Mouse (Mus musculus) stomach, adult 2 months (tissue): Measurements from ENCODE around the gene Pou6f2. TPM values are rescaled to one million over a fixed set of nuclear protein-coding genes. Genes with fewer than 3 reads are reported as not detected.

Experiments
- polyA plus RNA-seq: library from polyadenylated mRNA; depleted of rRNA; stranded (reverse); fragments of >200 nt; gene quantifications from 2 replicates; pipeline ENCODE4 v1.2.3, GENCODE M21; 2012; rRNA removed

The Pou6f2 gene
- polyA plus RNA-seq = not detected in 2 replicates

GRCm38 (mm10) chr13:18397586-18397985 is at the start of gene Pou6f2:
Gene Pou6f2 (minus strand): TSS chr13:18397686.

